Mouse (Mus musculus) liver, embryonic 11.5 days (tissue): ENCODE data around the gene 4933402E13Rik. TPM values are rescaled to one million over a fixed set of nuclear protein-coding genes. Genes with fewer than 3 reads are reported as not detected.

Experiments
- ATAC-seq: fragments of 200-750 bp; cut with Nextera tagmentation; replicated peaks from 2 replicates; pipeline ENCODE4 v1.8.0; 2017; ENCODE audit warnings: moderate number of reproducible peaks, mild to moderate bottlenecking, moderate TSS enrichment, moderate library complexity; ENCODE audit not compliant: low FRiP score
- DNase-seq: peaks from one replicate; pipeline ENCODE4 v3.0.0-alpha.2; 2017; ENCODE audit warnings: low spot score
- H3K27ac ChIP-seq: fragments of 300-500 bp; sonication (generic); 2 replicates; pipeline ENCODE4 v1.5.1; 2014; ENCODE audit warnings: mild to moderate bottlenecking, low read depth, low read length, control low read depth
- H3K27me3 ChIP-seq: fragments of 300-500 bp; sonication (generic); replicated peaks from 2 replicates; pipeline ENCODE4 v1.6.1; 2014; ENCODE audit warnings: low read length, mixed read lengths; ENCODE audit not compliant: control insufficient read depth, insufficient read depth
- H3K36me3 ChIP-seq: fragments of 300-500 bp; sonication (generic); 2 replicates; pipeline ENCODE4 v1.6.1; 2014; ENCODE audit warnings: mild to moderate bottlenecking, low read length, moderate library complexity, mixed read lengths; ENCODE audit not compliant: control insufficient read depth, insufficient read depth
- H3K4me1 ChIP-seq: fragments of 300-500 bp; sonication (generic); replicated peaks from 2 replicates; pipeline ENCODE4 v1.6.1; 2014; ENCODE audit warnings: low read length, mixed read lengths; ENCODE audit not compliant: control insufficient read depth, insufficient read depth
- H3K4me2 ChIP-seq: fragments of 300-500 bp; sonication (generic); 2 replicates; pipeline ENCODE4 v1.6.1; 2014; ENCODE audit warnings: mild to moderate bottlenecking, control low read depth, moderate library complexity
- H3K4me3 ChIP-seq: fragments of 300-500 bp; sonication (generic); 2 replicates; pipeline ENCODE4 v1.5.1; 2014; ENCODE audit warnings: low read depth, low read length, control low read depth
- H3K9ac ChIP-seq: fragments of 300-500 bp; sonication (generic); 2 replicates; pipeline ENCODE4 v1.6.1; 2014; ENCODE audit warnings: low read depth, low read length, control low read depth
- H3K9me3 ChIP-seq: fragments of 300-500 bp; sonication (generic); 2 replicates; pipeline ENCODE4 v1.6.1; 2016; ENCODE audit warnings: low read length, inconsistent platforms, mixed read lengths; ENCODE audit not compliant: control insufficient read depth
- WGBS: fragments of 180-500 bp; shearing (Covaris S2); extraction: QIAGEN DNeasy Blood & Tissue Kit; methylation state at CpG from one replicate; pipeline ENCODE4 v1.1.7; 2014; 5-methylcytosine and 5-hydroxymethylcytosine counted together
- polyA plus RNA-seq: library from polyadenylated mRNA; unstranded; fragments of >200 nt; fragmentation: Nextera tagmentation; extraction: Ambion mirVana; gene quantifications from 2 replicates; pipeline ENCODE4 v1.2.1, GENCODE M21; 2014

Gene 4933402E13Rik
- not detected in 2 replicates for polyA plus RNA-seq

- ATAC-seq (no peak), DNase-seq (no peak)
- WGBS: 79% methylated on average over 8 of the region's 8 CpGs
- Histone ChIP-seq H3K27me3 (no peaks in the 10 kb centered on the region), H3K4me3 (no peak within 1 kb of the TSS), H3K27ac (no peak within 1 kb of the TSS), H3K9ac (no peak within 1 kb of the TSS), H3K9me3 (no peaks in the 10 kb centered on the region), H3K4me1 (no peaks in the 10 kb centered on the region), H3K36me3 (no peaks in the 10 kb centered on the region), H3K4me2 (no peak within 1 kb of the TSS)
Observed at GRCm38 (mm10) chrX:62283199-62283598, at the start of gene 4933402E13Rik. 4933402E13Rik (plus strand) TSS chrX:62283499.

Other genes starting within 250 kb of the 4933402E13Rik start
- not detected in 2 replicates for gene 4931400O07Rik, start 184.5 kb downstream of the 4933402E13Rik start, polyA plus RNA-seq